ENCODE assay signal across 14 mouse cellular contexts in genomic region chr3:60574199-60574598, GRCm38 (mm10).
A peak's percentile ranks its signal among the peaks of the same experiment; 100 is the strongest.
DNase-seq lines count a peak whose midpoint lies in the region; ATAC-seq and TF ChIP-seq lines count a peak whose summit lies in the region.
"Had no signal": no experiment of that assay in that cellular context is flagged by ENCODE, and none has a peak within 500 bp of the region (broad histone marks: within the 10 kb centered on the region; RNA-seq: fewer than 3 reads in every experiment).

No protein-coding gene starts in this region.

- H3K27ac ChIP-seq in hindbrain, embryonic 10.5 days, result peak overlapping the region; percentile 23; the same call in 1 of the 2 replicates
- no peak overlapping the region for H3K27ac ChIP-seq in hindbrain, embryonic 11.5 days (ENCODE audit: low read depth, low read length)
- H3K27ac ChIP-seq in intestine, postnatal 0 days (ENCODE audit: low read depth, low read length), result no peak overlapping the region
- H3K27ac ChIP-seq in olfactory bulb, adult 2 months (ENCODE audit: insufficient read depth, low read depth, low read length), result 0 out of 2 replicates have a peak overlapping the region, but pooled peaks have one; percentile 21
- H3K27ac ChIP-seq: forebrain, embryonic 13.5 days; stomach, postnatal 0 days had no signal

- H3K4me3 ChIP-seq in hindbrain, embryonic 10.5 days, result no peak overlapping the region
- H3K4me3 ChIP-seq in hindbrain, embryonic 11.5 days (ENCODE audit: low read depth, low read length), result no peak overlapping the region
- H3K4me3 ChIP-seq in intestine, postnatal 0 days (ENCODE audit: low read depth, low read length), result no peak overlapping the region
- no peak overlapping the region for H3K4me3 ChIP-seq in olfactory bulb, adult 2 months (ENCODE audit: insufficient read depth, low read depth, low read length)
- H3K4me3 ChIP-seq: forebrain, embryonic 13.5 days had no signal

- no peak for ATAC-seq in hindbrain, embryonic 11.5 days (ENCODE audit: low FRiP score)
- peak; percentile 88 for ATAC-seq in intestine, postnatal 0 days
- ATAC-seq: forebrain, embryonic 13.5 days had no signal

- no peaks in the 10 kb centered on the region for H3K36me3 ChIP-seq in hindbrain, embryonic 10.5 days
- no peaks in the 10 kb centered on the region for H3K36me3 ChIP-seq in hindbrain, embryonic 11.5 days (ENCODE audit: control insufficient read depth, insufficient read depth, low read length)
- no peaks in the 10 kb centered on the region for H3K36me3 ChIP-seq in intestine, postnatal 0 days (ENCODE audit: control insufficient read depth, insufficient read depth)

- DNase-seq in adrenal gland, adult 2 months, result peak; percentile 54
- no peak for DNase-seq in adrenal gland, postnatal 14 days
- DNase-seq in hindbrain, embryonic 10.5 days (ENCODE audit: low spot score), result no peak
- DNase-seq in hindbrain, embryonic 11.5 days (ENCODE audit: low spot score), result no peak
- no peak for DNase-seq in left cerebral cortex, postnatal 10 days (ENCODE audit: extremely low spot score in 1 of 2, low spot score in 2 of 2)
- no peak for DNase-seq in embryo, embryonic 10 days (ENCODE audit: low spot score)
- DNase-seq: kidney, adult 2 months; lung, adult 2 months; midbrain, embryonic 14.5 days; right cerebral cortex, postnatal 14 days had no signal

- H3K4me2 ChIP-seq in hindbrain, embryonic 11.5 days (replicated peaks; ENCODE audit: low read depth, low read length), result no peak overlapping the region
- H3K4me2 ChIP-seq in intestine, postnatal 0 days (replicated peaks; ENCODE audit: low read depth), result 0 out of 2 replicates have a peak overlapping the region, but pooled peaks have one; percentile 9
- H3K4me2 ChIP-seq: forebrain, embryonic 13.5 days had no signal

- H3K9ac ChIP-seq in hindbrain, embryonic 11.5 days (ENCODE audit: low read depth, low read length), result no peak overlapping the region
- no peak overlapping the region for H3K9ac ChIP-seq in intestine, postnatal 0 days (ENCODE audit: low read depth, low read length)
- H3K9ac ChIP-seq: forebrain, embryonic 13.5 days had no signal

- TF ChIP-seq POLR2A in olfactory bulb, adult 2 months (IDR thresholded peaks at IDR 0.05; ENCODE audit: insufficient read depth, low read depth, low read length), result no peak

- peaks cover 15% of the 10 kb centered on the region for H3K4me1 ChIP-seq in hindbrain, embryonic 10.5 days (replicated peaks)
- H3K4me1 ChIP-seq in hindbrain, embryonic 11.5 days (replicated peaks; ENCODE audit: control insufficient read depth, insufficient read depth, low read length), result 0 out of 2 replicates have a peak, but pooled peaks cover 2% of the 10 kb centered on the region
- peaks cover 14% of the 10 kb centered on the region for H3K4me1 ChIP-seq in intestine, postnatal 0 days (replicated peaks; ENCODE audit: control insufficient read depth, insufficient read depth, low read length)
- peaks cover 1% of the 10 kb centered on the region; the same call in 1 of the 2 replicates for H3K4me1 ChIP-seq in olfactory bulb, adult 2 months (ENCODE audit: control insufficient read depth, insufficient read depth, low read length)

- WGBS in hindbrain, embryonic 10.5 days, result 90% methylated on average over 9 of the region's 9 CpGs
- WGBS in hindbrain, embryonic 11.5 days, result 86% methylated on average over 9 of the region's 9 CpGs
- WGBS in intestine, postnatal 0 days, result 50% methylated on average over 9 of the region's 9 CpGs
- WGBS in olfactory bulb, adult 2 months, result 96% methylated on average over 9 of the region's 9 CpGs

- no peaks in the 10 kb centered on the region for H3K9me3 ChIP-seq in hindbrain, embryonic 10.5 days
- H3K9me3 ChIP-seq in hindbrain, embryonic 11.5 days (ENCODE audit: control insufficient read depth, low read length), result no peaks in the 10 kb centered on the region
- no peaks in the 10 kb centered on the region for H3K9me3 ChIP-seq in intestine, postnatal 0 days (ENCODE audit: control insufficient read depth)
- H3K9me3 ChIP-seq: forebrain, embryonic 13.5 days had no signal

- no peak for TF ChIP-seq CTCF in intestine, postnatal 0 days (IDR thresholded peaks at IDR 0.05; ENCODE audit: low read depth)
- TF ChIP-seq CTCF in olfactory bulb, adult 2 months (IDR thresholded peaks at IDR 0.05; ENCODE audit: insufficient read depth, low read depth, low read length), result no peak

- intact Hi-C loops in left cerebral cortex, postnatal 10 days (cut with DNase I), result no loop called here

- no peaks in the 10 kb centered on the region for H3K27me3 ChIP-seq in hindbrain, embryonic 10.5 days (ENCODE audit: insufficient read depth, poor library complexity, severe bottlenecking)
- H3K27me3 ChIP-seq in hindbrain, embryonic 11.5 days (ENCODE audit: control insufficient read depth, insufficient read depth, low read length), result no peaks in the 10 kb centered on the region
- H3K27me3 ChIP-seq in intestine, postnatal 0 days (replicated peaks; ENCODE audit: control insufficient read depth, insufficient read depth, low read length), result no peaks in the 10 kb centered on the region
- H3K27me3 ChIP-seq: forebrain, embryonic 13.5 days had no signal

Comparison
In these comparisons a context has a peak if more than half of its experiments do, and no peak if none do; other contexts are left out.
1. H3K27ac ChIP-seq: peak in hindbrain, embryonic 10.5 days (single experiment) and olfactory bulb, adult 2 months (single experiment); none in hindbrain, embryonic 11.5 days (single experiment) and intestine, postnatal 0 days (single experiment).